Mouse (Mus musculus) midbrain, embryonic 10.5 days (tissue): ENCODE results near the gene Slc7a8. TPM values are rescaled to one million over a fixed set of nuclear protein-coding genes. Genes with fewer than 3 reads are reported as not detected.

Experiments
- DNase-seq: peaks from one replicate; pipeline ENCODE4 v3.0.0-alpha.2; 2017; ENCODE audit warnings: low spot score
- H3K27ac ChIP-seq: fragments of 300-500 bp; sonication (generic); replicated peaks from 2 replicates; pipeline ENCODE4 v1.5.1; 2016; ENCODE audit warnings: mild to moderate bottlenecking
- H3K27me3 ChIP-seq: fragments of 300-500 bp; sonication (generic); 2 replicates; pipeline ENCODE4 v1.6.1; 2016; ENCODE audit warnings: low read depth, mild to moderate bottlenecking; ENCODE audit not compliant: poor library complexity, severe bottlenecking
- H3K36me3 ChIP-seq: fragments of 300-500 bp; sonication (generic); 2 replicates; pipeline ENCODE4 v1.6.1; 2016; ENCODE audit warnings: mild to moderate bottlenecking, moderate library complexity
- H3K4me1 ChIP-seq: fragments of 300-500 bp; sonication (generic); 2 replicates; pipeline ENCODE4 v1.6.1; 2016
- H3K4me3 ChIP-seq: fragments of 300-500 bp; sonication (generic); 2 replicates; pipeline ENCODE4 v1.5.1; 2016; ENCODE audit warnings: mild to moderate bottlenecking, moderate library complexity
- H3K9me3 ChIP-seq: fragments of 300-500 bp; sonication (generic); replicated peaks from 2 replicates; pipeline ENCODE4 v1.6.1; 2016; ENCODE audit warnings: mild to moderate bottlenecking
- WGBS: fragments of 180-500 bp; shearing (Covaris S2); methylation state at CpG from one replicate; pipeline ENCODE4 v1.1.7; 2016; 5-methylcytosine and 5-hydroxymethylcytosine counted together
- polyA plus RNA-seq: library from polyadenylated mRNA; unstranded; fragments of >200 nt; fragmentation: Nextera tagmentation; extraction: Ambion mirVana; gene quantifications from 2 replicates; pipeline ENCODE4 v1.2.1, GENCODE M21; 2016

The Slc7a8 gene
- polyA plus RNA-seq: 1.8 and 2.4 TPM in 2 replicates

- Histone ChIP-seq H3K9me3 (no peaks in the 10 kb centered on the region), H3K4me3 (peak within 1 kb of the TSS; percentile 62), H3K4me1 (peaks cover 11% of the 10 kb centered on the region), H3K27ac (0 out of 2 replicates have a peak within 1 kb of the TSS, but pooled peaks have one; percentile 19), H3K27me3 (peaks cover 53% of the 10 kb centered on the region), H3K36me3 (no peaks in the 10 kb centered on the region)
- DNase-seq: peak; percentile 70
- 2% methylated on average over 37 of the region's 37 CpGs for WGBS
These were observed at the start of gene Slc7a8 for GRCm38 (mm10) chr14:54781610-54782365. TSS of gene Slc7a8 (minus strand) at chr14:54781946.

- Histone ChIP-seq H3K4me1 (no peaks in the 10 kb centered on the region), H3K4me3 (no peak overlapping the region), H3K36me3 (no peaks in the 10 kb centered on the region), H3K27me3 (no peaks in the 10 kb centered on the region), H3K9me3 (no peaks in the 10 kb centered on the region), H3K27ac (no peak overlapping the region)
- DNase-seq: no peak
- WGBS: 96% methylated on average over 1 of the region's 1 CpGs
These were observed 42.0 kb upstream of the Slc7a8 start for GRCm38 (mm10) chr14:54823716-54824115.

GRCm38 (mm10) chr14:54822301-54822700 lies 40.6 kb upstream of the Slc7a8 start:
- Histone ChIP-seq H3K27me3 (no peaks in the 10 kb centered on the region), H3K36me3 (no peaks in the 10 kb centered on the region), H3K4me3 (no peak overlapping the region), H3K27ac (no peak overlapping the region), H3K9me3 (no peaks in the 10 kb centered on the region), H3K4me1 (no peaks in the 10 kb centered on the region)
- WGBS: 96% methylated on average over 2 of the region's 2 CpGs
- DNase-seq: no peak

- 51% methylated on average over 2 of the region's 2 CpGs for WGBS
- no peak for DNase-seq
These were observed 36.0 kb upstream of the Slc7a8 start for GRCm38 (mm10) chr14:54817791-54818190.

GRCm38 (mm10) chr14:54815737-54816136 lies 34.0 kb upstream of the Slc7a8 start:
- DNase-seq: no peak
- no peak overlapping the region for H3K4me3 ChIP-seq
- no peak overlapping the region for H3K27ac ChIP-seq
- H3K36me3 ChIP-seq: no peaks in the 10 kb centered on the region
- H3K9me3 ChIP-seq: no peaks in the 10 kb centered on the region
- 71% methylated on average over 3 of the region's 3 CpGs for whole genome bisulfite sequencing
- H3K27me3 ChIP-seq: no peaks in the 10 kb centered on the region
- H3K4me1 ChIP-seq: no peaks in the 10 kb centered on the region

More at GRCm38 (mm10) chr14:54817791-54818190, 36.0 kb upstream of the Slc7a8 start:
- no peak overlapping the region for H3K27ac ChIP-seq
- H3K4me1 ChIP-seq: no peaks in the 10 kb centered on the region
- H3K9me3 ChIP-seq: no peaks in the 10 kb centered on the region
- H3K36me3 ChIP-seq: no peaks in the 10 kb centered on the region
- H3K27me3 ChIP-seq: no peaks in the 10 kb centered on the region
- no peak overlapping the region for H3K4me3 ChIP-seq

GRCm38 (mm10) chr14:54813991-54814390 lies 32.2 kb upstream of the Slc7a8 start, which contains the start of gene Rnf212b:
TSS of gene Rnf212b (plus strand) at chr14:54814141.
- no peaks in the 10 kb centered on the region for H3K27me3 ChIP-seq
- no peak for DNase-seq
- WGBS: 86% methylated on average over 29 of the region's 29 CpGs
- no peaks in the 10 kb centered on the region for H3K9me3 ChIP-seq
- no peak within 1 kb of the TSS for H3K27ac ChIP-seq
- H3K4me3 ChIP-seq: no peak within 1 kb of the TSS
- no peaks in the 10 kb centered on the region for H3K4me1 ChIP-seq
- no peaks in the 10 kb centered on the region for H3K36me3 ChIP-seq

- H3K4me3 ChIP-seq: no peak overlapping the region
- no peak overlapping the region for H3K27ac ChIP-seq
- H3K27me3 ChIP-seq: no peaks in the 10 kb centered on the region
- no peak for DNase-seq
- H3K4me1 ChIP-seq: no peaks in the 10 kb centered on the region
- H3K36me3 ChIP-seq: no peaks in the 10 kb centered on the region
- H3K9me3 ChIP-seq: no peaks in the 10 kb centered on the region
- WGBS: 85% methylated on average over 3 of the region's 3 CpGs
These were observed 27.9 kb upstream of the Slc7a8 start for GRCm38 (mm10) chr14:54809668-54810033.

- Histone ChIP-seq H3K27me3 (no peaks in the 10 kb centered on the region), H3K27ac (no peak overlapping the region), H3K36me3 (no peaks in the 10 kb centered on the region), H3K4me1 (no peaks in the 10 kb centered on the region), H3K4me3 (no peak overlapping the region), H3K9me3 (no peaks in the 10 kb centered on the region)
- 79% methylated on average over 4 of the region's 4 CpGs for WGBS
- no peak for DNase-seq
These were observed 27.2 kb upstream of the Slc7a8 start for GRCm38 (mm10) chr14:54808718-54809667.

GRCm38 (mm10) chr14:54806124-54806523 lies 24.4 kb upstream of the Slc7a8 start:
- no peak overlapping the region for H3K4me3 ChIP-seq
- 88% methylated on average over 4 of the region's 4 CpGs for WGBS
- no peaks in the 10 kb centered on the region for H3K36me3 ChIP-seq
- no peaks in the 10 kb centered on the region for H3K4me1 ChIP-seq
- no peaks in the 10 kb centered on the region for H3K9me3 ChIP-seq
- no peak overlapping the region for H3K27ac ChIP-seq
- no peak for DNase-seq
- no peaks in the 10 kb centered on the region for H3K27me3 ChIP-seq

GRCm38 (mm10) chr14:54802428-54802827 lies 20.7 kb upstream of the Slc7a8 start:
- no peak for DNase-seq
- Histone ChIP-seq H3K9me3 (no peaks in the 10 kb centered on the region), H3K4me3 (no peak overlapping the region), H3K27ac (no peak overlapping the region), H3K27me3 (no peaks in the 10 kb centered on the region), H3K36me3 (no peaks in the 10 kb centered on the region), H3K4me1 (no peaks in the 10 kb centered on the region)
- WGBS: 87% methylated on average over 4 of the region's 4 CpGs

GRCm38 (mm10) chr14:54799686-54800085 lies 17.9 kb upstream of the Slc7a8 start:
- no peak for DNase-seq
- no peaks in the 10 kb centered on the region for H3K9me3 ChIP-seq
- no peaks in the 10 kb centered on the region for H3K36me3 ChIP-seq
- H3K27me3 ChIP-seq: no peaks in the 10 kb centered on the region
- WGBS: 51% methylated on average over 10 of the region's 10 CpGs
- H3K4me1 ChIP-seq: no peaks in the 10 kb centered on the region
- no peak overlapping the region for H3K27ac ChIP-seq
- no peak overlapping the region for H3K4me3 ChIP-seq

GRCm38 (mm10) chr14:54796760-54797159 lies 15.0 kb upstream of the Slc7a8 start:
- no peaks in the 10 kb centered on the region for H3K36me3 ChIP-seq
- WGBS: 94% methylated on average over 15 of the region's 15 CpGs
- DNase-seq: no peak
- H3K9me3 ChIP-seq: no peaks in the 10 kb centered on the region
- no peak overlapping the region for H3K4me3 ChIP-seq
- H3K27me3 ChIP-seq: no peaks in the 10 kb centered on the region
- no peaks in the 10 kb centered on the region for H3K4me1 ChIP-seq
- no peak overlapping the region for H3K27ac ChIP-seq

GRCm38 (mm10) chr14:54795901-54796300 lies 14.2 kb upstream of the Slc7a8 start:
- no peak for DNase-seq
- no peak overlapping the region for H3K27ac ChIP-seq
- no peaks in the 10 kb centered on the region for H3K36me3 ChIP-seq
- WGBS: 91% methylated on average over 1 of the region's 1 CpGs
- H3K9me3 ChIP-seq: no peaks in the 10 kb centered on the region
- no peaks in the 10 kb centered on the region for H3K27me3 ChIP-seq
- H3K4me3 ChIP-seq: no peak overlapping the region
- H3K4me1 ChIP-seq: no peaks in the 10 kb centered on the region
